Mouse (Mus musculus): Measurements from ENCODE around the gene Gpr1.

DNA sequence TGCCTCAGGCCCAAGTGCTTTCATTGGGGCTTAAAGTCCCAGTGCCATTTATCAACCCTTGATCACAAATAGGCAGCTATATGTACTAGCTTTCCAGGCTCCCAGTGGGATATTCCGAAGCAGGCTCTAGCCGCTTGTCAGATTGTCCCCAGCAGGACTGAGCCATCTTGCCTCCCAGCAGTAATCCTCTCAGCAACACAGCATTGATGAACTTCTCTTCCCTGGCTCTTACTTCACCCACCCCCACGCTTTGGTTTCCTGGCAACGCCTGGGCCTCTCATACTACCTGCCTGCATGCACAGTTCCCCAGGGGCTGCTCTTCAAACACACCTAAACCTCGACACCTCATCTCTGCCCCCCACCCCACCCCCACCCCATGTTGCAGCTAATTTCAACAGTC, 23.0 kb upstream of the Gpr1 start:
- TF ChIP-seq CTCF (IDR thresholded peaks at IDR 0.05; ENCODE audit: low read depth, low read length) (no peak), EP300 (IDR thresholded peaks at IDR 0.05; ENCODE audit: insufficient read depth, low read depth, low read length) (no peak)

Measured in ES-Bruce4 (cell line).